Mouse (Mus musculus): ENCODE measurements around the gene Ier5. TPM values are rescaled to one million over a fixed set of nuclear protein-coding genes. Genes with fewer than 3 reads are reported as not detected.

Ier5 gene
- total and polyA plus RNA-seq, 3 experiments, result 47.7 to 59.3 (median 58.8) TPM

DNA sequence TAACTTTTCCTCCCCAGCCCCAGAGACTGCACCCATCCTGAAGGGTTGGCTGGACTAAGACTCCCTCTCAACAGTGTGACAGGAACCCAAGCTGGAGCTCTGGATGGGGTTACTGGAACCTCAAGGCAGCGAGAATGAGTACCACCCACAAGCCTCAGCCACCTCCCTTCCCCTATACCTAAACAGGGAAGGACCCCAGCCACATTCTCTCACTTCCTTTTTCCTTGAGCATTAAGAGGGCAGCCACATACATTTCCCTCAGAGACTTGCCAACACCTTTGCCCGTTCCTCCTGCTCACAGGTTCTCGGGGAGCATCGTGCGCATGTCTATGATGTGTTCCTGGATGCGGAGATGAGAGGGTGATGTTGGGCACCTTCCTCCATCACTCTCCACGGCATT, 37.4 kb downstream of the Ier5 start (continued):
- TF ChIP-seq MEF2A (IDR thresholded peaks at IDR 0.05; ENCODE audit: borderline replicate concordance, low read depth, low read length) (peak; percentile 64; the same call in 1 of the 2 replicates), MAFK (IDR thresholded peaks at IDR 0.05; ENCODE audit: insufficient replicate concordance, low read length) (no peak), JUND (conservative IDR thresholded peaks at IDR 0.05; ENCODE audit: low read depth, low read length) (no peak), E2F4 (IDR thresholded peaks at IDR 0.05; ENCODE audit: insufficient replicate concordance, low read depth, low read length) (no peak), GABPA (IDR thresholded peaks at IDR 0.05; ENCODE audit: insufficient replicate concordance, low read depth, low read length) (no peak)

DNA sequence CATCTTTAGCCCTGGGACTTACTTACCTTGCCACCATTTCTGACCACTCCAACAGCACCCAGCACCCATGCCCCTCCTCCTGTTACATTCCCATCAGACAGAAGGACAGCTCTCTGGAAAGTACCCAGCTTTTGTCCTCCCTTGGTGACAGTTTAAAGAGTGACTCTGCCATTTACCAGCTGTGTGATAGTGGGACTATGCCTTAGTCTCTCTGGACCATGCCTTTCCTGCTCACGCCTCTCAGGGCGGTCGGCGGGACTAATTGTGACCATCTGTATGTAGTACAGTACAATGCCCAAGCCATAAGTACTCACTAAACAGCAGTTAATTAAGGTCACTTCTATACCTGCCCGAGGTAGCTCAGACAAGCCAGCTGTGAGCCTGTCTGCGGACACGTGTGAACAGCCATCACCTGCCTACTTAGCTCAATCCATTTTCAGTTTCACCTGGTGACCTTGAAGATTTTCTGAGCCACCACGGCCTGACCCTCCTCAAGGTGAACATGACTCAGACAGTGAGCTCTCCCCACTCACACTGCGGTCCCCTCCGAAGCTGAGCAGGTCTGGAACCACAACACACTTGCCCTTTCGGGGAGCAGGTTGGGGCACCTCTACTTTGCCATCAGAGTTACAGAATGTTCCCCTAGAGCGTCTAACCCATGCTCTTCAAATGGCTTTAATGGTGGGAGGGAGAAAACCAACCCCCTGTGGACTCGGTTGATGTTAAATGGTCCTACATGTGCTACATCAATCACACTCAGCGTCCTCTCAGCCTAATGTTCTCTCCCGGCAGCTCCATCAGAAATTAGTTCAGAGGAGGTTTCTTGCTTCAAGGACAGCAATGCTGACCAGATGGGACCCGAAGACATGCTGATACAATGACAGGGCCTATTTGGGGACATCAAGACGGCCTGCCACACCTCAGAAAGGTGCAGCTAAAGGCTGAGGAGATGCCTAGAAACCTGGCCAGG, 38.3 kb downstream of the Ier5 start:
- Histone ChIP-seq H3K79me2 (replicated peaks; ENCODE audit: control insufficient read depth, extremely low read depth, insufficient read depth, poor library complexity, severe bottlenecking) (no peaks in the 10 kb centered on the region), H3K9ac (ENCODE audit: insufficient read depth, low read depth) (no peak overlapping the region), H3K4me1 (ENCODE audit: control insufficient read depth in 1 of 2, insufficient read depth in 2 of 2) (peaks cover 53 to 94% of the 10 kb centered on the region in 2 experiments), H3K27ac (ENCODE audit: insufficient read depth, low read depth) (no peak overlapping the region), H3K27me3 (replicated peaks) (no peaks in the 10 kb centered on the region), H3K9me3 (replicated peaks; ENCODE audit: low read length) (no peaks in the 10 kb centered on the region), H3K4me2 (ENCODE audit: insufficient read depth, low read depth, poor library complexity, severe bottlenecking) (no peak overlapping the region), H3K4me3 (replicated peaks in 1 of 3; ENCODE audit: low read depth in 2 of 3, low read length in 2 of 3, poor library complexity in 1 of 3) (no peak overlapping the region), H3K36me3 (replicated peaks in 1 of 2; ENCODE audit: control insufficient read depth in 1 of 2, insufficient read depth in 1 of 2, low read length in 1 of 2) (no peaks in the 10 kb centered on the region)
- dilution Hi-C loops (cut with MboI; ENCODE audit: extremely low pct_ligation_motif_present, extremely low pct_unique_long_range_greater_than_20kb, low sequenced_read_pairs), result no loop called here
- DNase-seq (ENCODE audit: extremely low read depth), result no peak
- in situ Hi-C loops (cut with MboI; ENCODE audit: low pct_ligation_motif_present, low pct_unique_long_range_greater_than_20kb, low sequenced_read_pairs), result no loop called here
- TF ChIP-seq RAD21 (IDR thresholded peaks at IDR 0.05; ENCODE audit: low read depth, low read length), result no peak
- no peak for TF ChIP-seq ZC3H11A (IDR thresholded peaks at IDR 0.05; ENCODE audit: low read depth, low read length)
- no peak for TF ChIP-seq SMC3 (IDR thresholded peaks at IDR 0.05; ENCODE audit: low read depth, low read length)
- no peak for TF ChIP-seq MYC (IDR thresholded peaks at IDR 0.05; ENCODE audit: low read depth, low read length)
- peak; percentile 32; the same call in 1 of the 2 replicates for TF ChIP-seq EP300 (IDR thresholded peaks at IDR 0.05; ENCODE audit: low read length)
- TF ChIP-seq HCFC1 (IDR thresholded peaks at IDR 0.05; ENCODE audit: low read depth, low read length), result no peak
- TF ChIP-seq MEF2A (IDR thresholded peaks at IDR 0.05; ENCODE audit: borderline replicate concordance, low read depth, low read length), result no peak
- TF ChIP-seq USF2 (conservative IDR thresholded peaks at IDR 0.05; ENCODE audit: low read depth, low read length), result no peak
- TF ChIP-seq GABPA (IDR thresholded peaks at IDR 0.05; ENCODE audit: insufficient replicate concordance, low read depth, low read length), result no peak
- no peak for TF ChIP-seq NRF1 (IDR thresholded peaks at IDR 0.05; ENCODE audit: low read depth, low read length)
- no peak for TF ChIP-seq TBP (conservative IDR thresholded peaks at IDR 0.05; ENCODE audit: low read depth, low read length)
- TF ChIP-seq NELFE (IDR thresholded peaks at IDR 0.05; ENCODE audit: low read depth, low read length), result no peak
- TF ChIP-seq E2F4 (IDR thresholded peaks at IDR 0.05; ENCODE audit: insufficient replicate concordance, low read depth, low read length), result no peak
- TF ChIP-seq ETS1 (conservative IDR thresholded peaks at IDR 0.05; ENCODE audit: low read depth, low read length), result peak; percentile 33; the same call in 1 of the 2 replicates
- no peak for TF ChIP-seq CHD1 (IDR thresholded peaks at IDR 0.05; ENCODE audit: low read depth, low read length)
- no peak for TF ChIP-seq KAT2A (IDR thresholded peaks at IDR 0.05; ENCODE audit: insufficient replicate concordance, low read length)
- no peak for TF ChIP-seq ZNF384 (IDR thresholded peaks at IDR 0.05; ENCODE audit: low read depth, low read length)
- TF ChIP-seq MAX (IDR thresholded peaks at IDR 0.05; ENCODE audit: low read length), result 0 out of 2 replicates have a peak, but pooled peaks have one; percentile 28
- no peak for TF ChIP-seq ZKSCAN1 (IDR thresholded peaks at IDR 0.05; ENCODE audit: borderline replicate concordance, low read depth, low read length)
- no peak for TF ChIP-seq MAZ (IDR thresholded peaks at IDR 0.05; ENCODE audit: low read depth, low read length)
- 0 out of 2 replicates have a peak, but pooled peaks have one; percentile 14 for TF ChIP-seq TCF12 (IDR thresholded peaks at IDR 0.05; ENCODE audit: low read depth, low read length)
- no peak for TF ChIP-seq POLR2AphosphoS2 (IDR thresholded peaks at IDR 0.05; ENCODE audit: low read depth, low read length)
- no peak for TF ChIP-seq RCOR1 (conservative IDR thresholded peaks at IDR 0.05; ENCODE audit: low read depth, low read length)
- TF ChIP-seq JUND (conservative IDR thresholded peaks at IDR 0.05; ENCODE audit: low read depth, low read length), result no peak
- no peak for TF ChIP-seq CTCF (conservative IDR thresholded peaks at IDR 0.05 in 1 of 2, IDR thresholded peaks at IDR 0.05 in 1 of 2; ENCODE audit: low read depth in 2 of 2, low read length in 2 of 2)
- TF ChIP-seq SIN3A (IDR thresholded peaks at IDR 0.05; ENCODE audit: low read length), result no peak
- TF ChIP-seq CHD2 (IDR thresholded peaks at IDR 0.05; ENCODE audit: low read length), result no peak
- no peak for TF ChIP-seq ELF1 (IDR thresholded peaks at IDR 0.05; ENCODE audit: low read depth, low read length)
- TF ChIP-seq MAFK (IDR thresholded peaks at IDR 0.05; ENCODE audit: insufficient replicate concordance, low read length), result no peak
- TF ChIP-seq MXI1 (IDR thresholded peaks at IDR 0.05; ENCODE audit: low read depth, low read length), result no peak
- no peak for TF ChIP-seq PAX5 (IDR thresholded peaks at IDR 0.05; ENCODE audit: low read length)
- TF ChIP-seq JUN (IDR thresholded peaks at IDR 0.05; ENCODE audit: insufficient read depth, low read depth, low read length), result no peak
- TF ChIP-seq BHLHE40 (IDR thresholded peaks at IDR 0.05; ENCODE audit: low read depth, low read length), result peak; percentile 82
- TF ChIP-seq IRF4 (IDR thresholded peaks at IDR 0.05; ENCODE audit: low read depth, low read length), result no peak
- no peak for TF ChIP-seq POLR2A (IDR thresholded peaks at IDR 0.05; ENCODE audit: low read depth, low read length)
